Mouse (Mus musculus): Measurements from ENCODE around the gene Atp5g2.

GRCm38 (mm10) chr15:102693600-102693999, 21.4 kb upstream of the Atp5g2 start:
- no peak for TF ChIP-seq CTCF (IDR thresholded peaks at IDR 0.05; ENCODE audit: control insufficient read depth, insufficient read depth, insufficient replicate concordance, low read depth, low read length)
- TF ChIP-seq POLR2A (IDR thresholded peaks at IDR 0.05; ENCODE audit: control insufficient read depth, low read depth, low read length): no peak

Measured in testis, adult 2 months (tissue).